Mouse (Mus musculus): ENCODE measurements around the gene Clybl. TPM values are rescaled to one million over a fixed set of nuclear protein-coding genes. Genes with fewer than 3 reads are reported as not detected.

Gene Clybl
- polyA plus RNA-seq, 1 experiment from 2014 or later, result 29.1 TPM

DNA sequence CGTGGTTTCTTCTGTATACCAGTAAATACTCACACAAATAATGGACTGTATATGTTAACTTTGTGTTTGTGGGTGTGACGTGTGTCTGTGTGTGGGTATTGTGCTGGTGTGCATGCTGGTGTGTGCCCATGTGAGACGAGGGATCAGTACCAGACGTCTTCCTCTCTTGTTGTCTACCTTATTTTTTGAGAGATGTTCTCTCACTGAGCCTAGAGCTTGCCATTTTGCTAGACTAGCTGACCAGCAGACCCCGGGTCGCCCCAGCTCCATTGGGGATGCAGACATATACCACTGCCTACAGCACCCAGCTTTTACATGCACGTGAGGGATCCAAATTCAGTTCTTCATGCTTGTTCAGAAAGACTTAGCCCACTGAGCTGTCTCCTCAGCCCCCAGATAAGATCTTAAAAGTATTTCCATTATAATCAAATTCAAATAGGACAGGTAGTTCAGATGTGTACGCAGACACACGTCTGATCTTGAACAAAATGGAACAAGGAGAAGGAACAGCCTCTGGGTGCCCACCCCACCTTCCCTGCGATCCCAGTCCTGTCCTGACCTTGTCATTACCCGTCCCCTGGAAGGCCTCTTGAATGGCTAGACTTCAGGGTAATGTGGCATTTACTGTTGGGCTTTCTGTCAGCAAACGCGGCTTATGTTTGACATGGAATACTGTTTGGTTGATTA, 208.3 kb downstream of the Clybl start:
- Histone ChIP-seq H3K27me3 (ENCODE audit: control insufficient read depth, insufficient read depth, low read length) (no peaks in the 10 kb centered on the region), H3K36me3 (replicated peaks; ENCODE audit: control insufficient read depth, insufficient read depth, low read depth, low read length) (no peaks in the 10 kb centered on the region), H3K9me3 (replicated peaks; ENCODE audit: control insufficient read depth, low read length) (no peaks in the 10 kb centered on the region), H3K4me1 (ENCODE audit: control insufficient read depth, insufficient read depth, low read length) (no peaks in the 10 kb centered on the region), H3K9ac (replicated peaks; ENCODE audit: low read length) (no peak overlapping the region), H3K4me2 (ENCODE audit: low read depth, low read length) (no peak overlapping the region), H3K27ac (replicated peaks; ENCODE audit: low read depth, low read length) (no peak overlapping the region), H3K4me3 (ENCODE audit: low read depth, low read length) (no peak overlapping the region)
- DNase-seq (ENCODE audit: low spot score) (no peak), ATAC-seq (replicated peaks; ENCODE audit: insufficient number of reproducible peaks, low FRiP score, low TSS enrichment, low read depth) (no peak)
- WGBS, result 87% methylated on average over 13 of the region's 13 CpGs

- H3K4me2 ChIP-seq (ENCODE audit: low read depth, low read length), result no peak overlapping the region
- DNase-seq (ENCODE audit: low spot score), result no peak
- H3K27me3 ChIP-seq (ENCODE audit: control insufficient read depth, insufficient read depth, low read length), result no peaks in the 10 kb centered on the region
Measured at GRCm38 (mm10) chr14:122390935-122391334, 209.4 kb downstream of the Clybl start.

DNA sequence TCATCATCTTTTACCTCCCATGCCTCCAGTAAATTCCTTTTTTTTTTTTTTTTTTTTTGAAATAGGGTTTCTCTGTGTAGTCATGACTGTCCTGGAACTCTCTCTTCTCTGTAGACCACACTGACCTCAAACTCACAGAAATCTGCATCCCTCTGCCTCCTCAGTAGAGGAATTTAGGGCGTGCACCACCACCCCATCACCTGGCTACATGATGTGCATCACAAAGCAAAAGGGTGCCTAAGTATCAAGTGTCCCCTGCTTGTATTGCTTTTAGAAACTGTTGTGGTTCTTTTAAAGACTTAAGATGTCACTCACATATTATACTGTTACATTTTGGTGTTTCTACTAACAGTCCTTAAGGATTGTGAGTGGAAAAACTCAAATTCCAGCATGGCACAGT, 211.6 kb downstream of the Clybl start:
- no peaks in the 10 kb centered on the region for H3K27me3 ChIP-seq (ENCODE audit: control insufficient read depth, insufficient read depth, low read length)
- ATAC-seq (replicated peaks; ENCODE audit: insufficient number of reproducible peaks, low FRiP score, low TSS enrichment, low read depth) (no peak), DNase-seq (ENCODE audit: low spot score) (no peak)
- no peak overlapping the region for H3K4me2 ChIP-seq (ENCODE audit: low read depth, low read length)
- no peaks in the 10 kb centered on the region for H3K36me3 ChIP-seq (replicated peaks; ENCODE audit: control insufficient read depth, insufficient read depth, low read depth, low read length)
- no peak overlapping the region for H3K4me3 ChIP-seq (ENCODE audit: low read depth, low read length)
- no peak overlapping the region for H3K9ac ChIP-seq (replicated peaks; ENCODE audit: low read length)
- no peaks in the 10 kb centered on the region for H3K4me1 ChIP-seq (ENCODE audit: control insufficient read depth, insufficient read depth, low read length)
- no peaks in the 10 kb centered on the region for H3K9me3 ChIP-seq (replicated peaks; ENCODE audit: control insufficient read depth, low read length)
- H3K27ac ChIP-seq (replicated peaks; ENCODE audit: low read depth, low read length), result no peak overlapping the region
- WGBS, result 78% methylated on average over 1 of the region's 1 CpGs

More at GRCm38 (mm10) chr14:122390935-122391334, 209.4 kb downstream of the Clybl start:
- H3K27ac ChIP-seq (replicated peaks; ENCODE audit: low read depth, low read length), result no peak overlapping the region
- no peak for ATAC-seq (replicated peaks; ENCODE audit: insufficient number of reproducible peaks, low FRiP score, low TSS enrichment, low read depth)
- H3K4me3 ChIP-seq (ENCODE audit: low read depth, low read length), result no peak overlapping the region
- no peaks in the 10 kb centered on the region for H3K36me3 ChIP-seq (replicated peaks; ENCODE audit: control insufficient read depth, insufficient read depth, low read depth, low read length)
- 55% methylated on average over 4 of the region's 4 CpGs for WGBS
- H3K9ac ChIP-seq (replicated peaks; ENCODE audit: low read length), result no peak overlapping the region
- no peaks in the 10 kb centered on the region for H3K4me1 ChIP-seq (ENCODE audit: control insufficient read depth, insufficient read depth, low read length)
- no peaks in the 10 kb centered on the region for H3K9me3 ChIP-seq (replicated peaks; ENCODE audit: control insufficient read depth, low read length)

GRCm38 (mm10) chr14:122398676-122399075, 217.2 kb downstream of the Clybl start:
- Histone ChIP-seq H3K4me1 (ENCODE audit: control insufficient read depth, insufficient read depth, low read length) (no peaks in the 10 kb centered on the region), H3K36me3 (replicated peaks; ENCODE audit: control insufficient read depth, insufficient read depth, low read depth, low read length) (no peaks in the 10 kb centered on the region), H3K9ac (replicated peaks; ENCODE audit: low read length) (no peak overlapping the region), H3K9me3 (replicated peaks; ENCODE audit: control insufficient read depth, low read length) (no peaks in the 10 kb centered on the region), H3K4me3 (ENCODE audit: low read depth, low read length) (no peak overlapping the region), H3K27me3 (ENCODE audit: control insufficient read depth, insufficient read depth, low read length) (peaks cover 4% of the 10 kb centered on the region), H3K4me2 (ENCODE audit: low read depth, low read length) (no peak overlapping the region), H3K27ac (replicated peaks; ENCODE audit: low read depth, low read length) (no peak overlapping the region)
- 57% methylated on average over 4 of the region's 4 CpGs for WGBS
- DNase-seq (ENCODE audit: low spot score) (no peak), ATAC-seq (replicated peaks; ENCODE audit: insufficient number of reproducible peaks, low FRiP score, low TSS enrichment, low read depth) (no peak)

DNA sequence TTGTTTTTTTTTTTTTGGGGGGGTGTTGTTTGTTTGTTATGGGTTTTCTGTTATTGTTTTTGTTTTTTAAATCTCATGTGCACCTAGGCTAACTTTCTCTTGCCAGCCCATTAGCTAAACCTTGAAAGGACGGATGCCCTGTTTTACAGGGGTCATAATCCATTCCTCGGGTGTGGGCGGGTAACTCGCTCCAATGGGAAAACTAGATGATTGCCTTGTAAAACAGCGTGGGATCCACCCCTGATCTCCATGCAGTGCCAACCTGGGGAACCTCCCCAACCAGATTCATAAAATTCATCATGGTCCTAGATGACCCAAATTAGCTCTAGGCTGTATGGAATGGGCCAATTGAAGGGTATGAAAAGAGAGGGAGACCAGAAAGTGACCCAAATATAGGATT, 218.4 kb downstream of the Clybl start:
- H3K9ac ChIP-seq (replicated peaks; ENCODE audit: low read length), result no peak overlapping the region
- WGBS, result 83% methylated on average over 5 of the region's 5 CpGs
- no peak overlapping the region for H3K4me3 ChIP-seq (ENCODE audit: low read depth, low read length)
- peaks cover 9% of the 10 kb centered on the region for H3K27me3 ChIP-seq (ENCODE audit: control insufficient read depth, insufficient read depth, low read length)
- no peaks in the 10 kb centered on the region for H3K4me1 ChIP-seq (ENCODE audit: control insufficient read depth, insufficient read depth, low read length)
- DNase-seq (ENCODE audit: low spot score) (no peak), ATAC-seq (replicated peaks; ENCODE audit: insufficient number of reproducible peaks, low FRiP score, low TSS enrichment, low read depth) (no peak)
- H3K27ac ChIP-seq (replicated peaks; ENCODE audit: low read depth, low read length), result no peak overlapping the region
- H3K36me3 ChIP-seq (replicated peaks; ENCODE audit: control insufficient read depth, insufficient read depth, low read depth, low read length), result no peaks in the 10 kb centered on the region
- H3K4me2 ChIP-seq (ENCODE audit: low read depth, low read length), result no peak overlapping the region
- no peaks in the 10 kb centered on the region for H3K9me3 ChIP-seq (replicated peaks; ENCODE audit: control insufficient read depth, low read length)

DNA sequence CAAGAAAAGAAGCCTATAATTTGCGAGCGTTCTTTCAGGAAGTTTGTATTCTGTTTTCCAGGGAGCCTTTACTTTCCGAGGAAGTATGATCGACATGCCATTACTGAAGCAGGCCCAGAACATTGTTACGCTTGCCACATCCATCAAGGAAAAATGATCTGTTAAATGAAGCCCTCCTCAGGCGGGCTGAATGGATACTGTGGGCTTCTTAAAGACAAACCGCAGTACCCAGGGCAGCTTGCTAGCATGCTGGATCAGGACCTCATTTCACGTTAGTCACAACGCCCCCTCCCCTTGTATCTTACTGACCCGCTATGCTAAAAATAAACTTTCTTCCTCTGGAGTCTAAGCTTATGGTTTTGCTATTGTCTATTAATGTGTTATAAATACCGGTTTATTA, 220.4 kb downstream of the Clybl start:
- Histone ChIP-seq H3K36me3 (replicated peaks; ENCODE audit: control insufficient read depth, insufficient read depth, low read depth, low read length) (no peaks in the 10 kb centered on the region), H3K9ac (replicated peaks; ENCODE audit: low read length) (no peak overlapping the region), H3K9me3 (replicated peaks; ENCODE audit: control insufficient read depth, low read length) (no peaks in the 10 kb centered on the region), H3K4me2 (ENCODE audit: low read depth, low read length) (no peak overlapping the region), H3K27ac (replicated peaks; ENCODE audit: low read depth, low read length) (no peak overlapping the region), H3K4me1 (ENCODE audit: control insufficient read depth, insufficient read depth, low read length) (peaks cover 5% of the 10 kb centered on the region), H3K4me3 (ENCODE audit: low read depth, low read length) (no peak overlapping the region), H3K27me3 (ENCODE audit: control insufficient read depth, insufficient read depth, low read length) (peaks cover 22% of the 10 kb centered on the region)
- 47% methylated on average over 11 of the region's 11 CpGs for whole genome bisulfite sequencing
- no peak for ATAC-seq (replicated peaks; ENCODE audit: insufficient number of reproducible peaks, low FRiP score, low TSS enrichment, low read depth)
- no peak for DNase-seq (ENCODE audit: low spot score)

GRCm38 (mm10) chr14:122402716-122403258, 221.3 kb downstream of the Clybl start:
- Histone ChIP-seq H3K9ac (replicated peaks; ENCODE audit: low read length) (no peak overlapping the region), H3K4me1 (ENCODE audit: control insufficient read depth, insufficient read depth, low read length) (peaks cover 5% of the 10 kb centered on the region), H3K9me3 (replicated peaks; ENCODE audit: control insufficient read depth, low read length) (no peaks in the 10 kb centered on the region), H3K4me3 (ENCODE audit: low read depth, low read length) (no peak overlapping the region), H3K27ac (replicated peaks; ENCODE audit: low read depth, low read length) (no peak overlapping the region), H3K4me2 (ENCODE audit: low read depth, low read length) (no peak overlapping the region), H3K27me3 (ENCODE audit: control insufficient read depth, insufficient read depth, low read length) (peaks cover 26% of the 10 kb centered on the region), H3K36me3 (replicated peaks; ENCODE audit: control insufficient read depth, insufficient read depth, low read depth, low read length) (no peaks in the 10 kb centered on the region)
- ATAC-seq (replicated peaks; ENCODE audit: insufficient number of reproducible peaks, low FRiP score, low TSS enrichment, low read depth) (no peak), DNase-seq (ENCODE audit: low spot score) (no peak)
- WGBS, result 23% methylated on average over 12 of the region's 12 CpGs

DNA sequence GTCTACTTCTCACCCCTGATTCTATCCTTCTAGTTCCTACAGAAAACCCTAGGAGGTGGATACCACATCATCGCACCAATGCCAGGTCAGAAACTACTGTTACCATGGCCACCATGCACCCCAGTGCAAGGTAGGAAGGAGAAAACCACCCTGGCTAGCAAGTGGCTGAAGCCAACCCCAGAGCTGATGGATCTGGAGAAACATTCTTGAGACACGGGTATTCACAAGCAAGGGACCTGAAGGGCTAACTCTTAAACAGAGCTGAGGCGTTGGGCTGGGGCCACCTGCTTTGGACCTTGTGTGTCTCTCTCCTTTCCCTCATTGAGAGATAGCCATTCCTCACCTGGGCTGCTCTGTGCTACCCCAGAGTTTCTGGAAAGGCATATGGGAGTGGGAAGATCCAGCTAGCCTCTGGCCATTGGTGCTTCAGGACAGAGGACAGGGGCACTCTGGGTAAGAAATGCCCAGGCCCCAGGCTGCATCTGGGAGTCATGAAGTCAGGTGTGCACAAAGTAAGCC, 222.0 kb downstream of the Clybl start:
- H3K36me3 ChIP-seq (replicated peaks; ENCODE audit: control insufficient read depth, insufficient read depth, low read depth, low read length), result no peaks in the 10 kb centered on the region
- 62% methylated on average over 3 of the region's 3 CpGs for WGBS

More for the DNA sequence above, 222.0 kb downstream of the Clybl start:
- H3K27ac ChIP-seq (replicated peaks; ENCODE audit: low read depth, low read length), result no peak overlapping the region
- peaks cover 29% of the 10 kb centered on the region for H3K27me3 ChIP-seq (ENCODE audit: control insufficient read depth, insufficient read depth, low read length)
- H3K4me2 ChIP-seq (ENCODE audit: low read depth, low read length), result no peak overlapping the region
- no peaks in the 10 kb centered on the region for H3K9me3 ChIP-seq (replicated peaks; ENCODE audit: control insufficient read depth, low read length)
- H3K9ac ChIP-seq (replicated peaks; ENCODE audit: low read length), result no peak overlapping the region
- no peak for DNase-seq (ENCODE audit: low spot score)
- peaks cover 5% of the 10 kb centered on the region for H3K4me1 ChIP-seq (ENCODE audit: control insufficient read depth, insufficient read depth, low read length)
- no peak for ATAC-seq (replicated peaks; ENCODE audit: insufficient number of reproducible peaks, low FRiP score, low TSS enrichment, low read depth)
- H3K4me3 ChIP-seq (ENCODE audit: low read depth, low read length), result no peak overlapping the region

All from embryonic facial prominence, embryonic 11.5 days (tissue).